Mouse (Mus musculus) ES-CJ7 (cell line): ENCODE results near the gene 1520401A03Rik.

Source experiments
- DNase-seq: peaks from one replicate; pipeline ENCODE4 v3.0.0; 2011; ENCODE audit warnings: low read depth, low spot score

The 1520401A03Rik gene

DNA sequence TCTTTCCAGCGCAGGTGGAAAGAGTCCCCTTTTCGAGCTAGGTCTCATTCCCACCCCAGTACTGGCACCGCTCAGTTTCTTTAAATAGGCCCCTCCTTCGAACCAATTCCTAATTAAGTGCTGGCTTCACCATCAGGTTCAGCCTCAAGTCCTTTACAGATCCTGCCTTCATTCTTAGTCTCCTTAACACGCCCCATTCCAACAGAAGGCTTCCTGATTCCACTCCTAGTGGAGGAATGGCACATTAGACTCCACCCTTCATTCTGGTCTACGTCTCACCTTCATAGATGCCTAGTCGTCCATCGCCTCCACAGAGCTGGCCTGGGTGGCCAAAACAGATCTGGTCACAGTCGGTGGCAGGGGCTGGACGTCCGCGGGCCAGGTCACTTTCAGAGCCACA lies 20.4 kb upstream of the 1520401A03Rik start:
- peak; percentile 41 for DNase-seq

DNA sequence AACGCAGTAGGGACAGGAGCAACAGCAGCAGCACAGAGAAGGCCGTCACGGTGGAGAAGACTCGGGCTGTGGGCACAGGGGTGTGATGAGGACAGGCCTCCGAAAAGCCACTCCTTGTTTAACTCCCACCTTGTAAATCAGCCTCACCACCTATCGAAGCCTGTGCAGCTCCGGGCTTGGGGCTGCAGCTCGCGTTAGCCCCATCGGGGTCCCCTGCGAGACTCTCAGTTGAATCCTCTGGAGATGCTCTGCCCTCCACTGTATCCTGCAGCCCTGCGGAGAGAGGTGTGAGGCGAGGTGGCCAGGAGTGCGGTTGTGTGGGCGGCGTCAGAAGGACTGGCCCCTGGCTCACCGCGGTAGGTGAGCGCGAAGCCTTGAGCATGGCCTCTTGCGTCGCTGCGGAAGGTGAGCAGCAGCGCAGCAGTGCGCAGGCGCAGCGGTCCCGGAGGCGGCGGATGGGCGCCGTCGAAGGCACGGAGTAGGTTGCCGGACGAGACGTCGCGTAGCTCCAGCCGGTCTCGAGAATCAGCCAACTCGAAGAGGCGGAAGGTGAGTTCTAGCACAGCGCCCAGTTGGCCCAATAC lies 19.7 kb upstream of the 1520401A03Rik start:
- DNase-seq: peak; percentile 61

DNA sequence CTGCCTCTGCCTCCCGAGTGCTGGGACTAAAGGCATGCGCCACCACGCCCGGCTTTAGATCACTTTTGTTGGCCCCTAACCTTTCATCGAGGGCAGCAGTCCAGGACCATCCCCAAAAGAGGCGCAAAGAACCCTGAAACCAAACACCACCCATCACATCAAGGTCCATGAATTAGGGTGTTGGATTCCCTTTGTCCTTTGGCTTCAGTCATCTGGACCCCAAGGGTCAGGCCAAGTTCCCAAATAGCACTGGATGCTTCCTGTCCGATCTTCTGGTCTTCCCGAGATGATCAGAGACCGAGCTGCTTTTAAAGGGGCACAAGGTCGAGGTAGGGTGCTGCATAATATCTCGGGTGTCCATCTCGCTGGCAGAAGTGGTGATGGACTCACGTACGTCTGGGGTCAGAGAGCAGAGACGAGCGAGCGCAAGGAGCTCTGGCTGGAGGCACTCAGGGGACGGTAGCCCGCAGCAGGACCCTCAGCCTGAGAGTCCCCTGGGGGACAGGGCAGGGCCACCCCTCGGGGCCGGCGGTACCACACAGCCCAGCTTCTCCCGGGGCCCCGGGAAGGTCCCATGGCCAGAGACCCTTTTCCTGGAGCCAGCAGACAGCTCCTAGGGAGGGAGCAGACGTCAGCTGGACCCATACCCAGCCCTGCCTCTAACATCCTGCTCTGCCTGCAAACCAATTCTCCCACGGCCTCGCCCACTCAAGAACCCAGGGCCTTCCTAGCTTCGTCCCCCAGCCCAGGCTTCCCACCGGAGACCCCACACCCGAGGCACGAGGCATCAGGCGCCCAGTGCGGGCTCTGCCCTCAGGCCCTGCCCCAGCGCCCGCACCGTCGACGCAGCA lies 19.0 kb upstream of the 1520401A03Rik start:
- DNase-seq: no peak

DNA sequence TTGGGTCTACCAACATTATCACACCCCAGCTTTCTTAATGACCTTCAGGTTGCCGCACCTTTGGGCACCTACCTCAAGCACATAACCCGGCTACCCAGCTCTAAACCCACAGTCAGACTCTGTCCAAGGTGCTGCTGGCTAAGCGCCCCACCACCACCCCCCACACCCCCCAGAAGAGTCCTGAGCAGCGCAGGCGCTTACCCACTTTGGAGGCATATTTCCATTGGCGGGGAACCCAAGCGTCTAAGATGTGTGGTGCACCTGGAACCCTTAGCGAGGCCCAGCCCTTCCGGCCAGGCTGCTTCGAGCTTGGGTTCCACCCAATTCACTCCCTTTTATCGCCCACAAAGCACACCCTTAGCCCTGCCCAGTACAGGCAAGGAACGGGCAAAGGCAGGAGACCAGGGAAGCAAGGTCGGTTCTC lies 18.0 kb upstream of the 1520401A03Rik start, which contains the start of gene Paqr4:
Paqr4 (minus strand) TSS at position 270 of the 424 bp plus-strand sequence.
- no peak for DNase-seq

DNA sequence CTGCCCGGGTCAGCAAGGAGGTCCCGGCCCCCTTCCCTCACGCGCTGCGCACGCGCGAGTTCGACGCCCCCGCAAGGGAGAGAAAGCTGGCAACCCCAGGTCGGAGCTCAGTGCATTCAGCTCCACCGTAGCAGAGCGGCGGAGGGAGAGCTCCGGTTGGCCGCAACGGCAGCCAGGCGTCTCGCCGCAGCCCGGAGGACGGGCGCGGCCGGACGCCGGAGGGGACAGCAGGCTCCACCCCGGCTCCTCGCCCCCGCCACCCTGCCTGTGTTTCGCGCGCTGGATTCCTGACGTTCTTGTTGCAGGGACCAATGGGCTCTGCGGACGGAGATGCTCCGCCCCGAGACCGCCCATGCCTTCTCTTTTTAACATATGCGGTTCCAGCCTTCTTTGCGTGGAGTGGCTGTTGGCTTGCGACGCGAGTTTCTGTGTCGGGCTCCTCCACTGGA lies 17.6 kb upstream of the 1520401A03Rik start:
- DNase-seq: peak; percentile 84

DNA sequence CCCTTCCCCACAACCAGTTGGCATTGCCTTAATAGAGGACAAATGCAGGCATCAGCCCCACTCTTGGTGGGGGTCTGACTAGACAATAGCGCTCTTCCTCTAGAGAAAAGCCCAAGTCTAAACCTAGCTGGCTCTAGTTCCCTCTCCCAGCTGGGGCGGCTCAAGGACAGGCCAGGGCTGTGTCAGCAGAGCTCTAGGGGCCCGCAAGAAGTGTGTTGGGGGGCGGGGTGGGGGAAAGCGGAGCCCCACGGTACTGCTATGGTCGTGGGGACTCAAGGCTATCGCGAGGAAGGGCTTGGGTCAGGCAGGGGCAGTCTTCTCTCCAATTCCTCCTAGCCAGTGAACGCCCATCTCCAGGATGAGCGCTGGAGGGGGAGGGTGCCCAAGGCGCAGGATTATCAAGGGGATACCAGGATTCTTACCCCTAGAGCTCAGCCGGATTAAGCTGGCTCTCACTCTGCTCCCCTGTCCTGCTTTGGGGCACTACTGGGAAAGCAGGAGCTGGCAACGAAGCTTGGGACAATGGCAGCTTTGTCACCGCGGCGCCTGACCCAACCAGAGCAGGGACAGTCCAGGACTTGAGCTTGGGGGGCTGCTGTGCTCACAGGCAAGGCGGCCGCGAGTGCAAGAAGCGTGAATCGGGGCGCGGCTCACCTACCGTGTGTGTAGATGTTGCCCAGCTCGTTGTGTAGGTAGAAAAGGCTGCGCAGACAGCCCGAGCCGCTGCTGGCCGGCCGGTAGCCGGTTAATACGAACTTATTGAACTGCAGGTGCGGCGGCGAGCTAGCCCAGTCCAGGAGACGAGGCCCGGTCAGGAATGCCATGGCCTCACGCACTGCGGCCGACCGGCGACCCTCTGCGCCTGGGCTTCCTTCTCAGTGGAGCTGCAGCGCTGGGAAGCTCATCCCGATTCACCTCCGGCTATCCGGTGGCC lies 16.9 kb upstream of the 1520401A03Rik start:
- DNase-seq: peak; percentile 54

DNA sequence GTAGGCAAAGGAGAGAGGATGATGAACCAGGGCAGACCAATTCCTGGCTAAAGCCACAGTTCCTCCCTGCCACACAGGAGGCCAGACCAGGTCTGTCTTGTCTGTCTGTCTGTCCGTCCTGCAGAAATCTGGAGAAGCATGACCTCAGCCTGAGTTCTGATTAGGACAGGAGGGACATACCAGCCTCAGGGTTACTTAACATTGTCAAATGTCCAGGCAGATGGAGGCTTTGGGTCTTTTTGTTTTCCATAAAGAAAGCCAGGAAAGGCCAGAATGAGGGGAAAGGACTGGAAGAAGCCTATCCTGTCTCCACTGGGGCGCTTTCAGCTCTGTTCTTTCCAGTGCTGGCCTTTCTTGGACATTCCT lies 16.2 kb upstream of the 1520401A03Rik start:
- no peak for DNase-seq

DNA sequence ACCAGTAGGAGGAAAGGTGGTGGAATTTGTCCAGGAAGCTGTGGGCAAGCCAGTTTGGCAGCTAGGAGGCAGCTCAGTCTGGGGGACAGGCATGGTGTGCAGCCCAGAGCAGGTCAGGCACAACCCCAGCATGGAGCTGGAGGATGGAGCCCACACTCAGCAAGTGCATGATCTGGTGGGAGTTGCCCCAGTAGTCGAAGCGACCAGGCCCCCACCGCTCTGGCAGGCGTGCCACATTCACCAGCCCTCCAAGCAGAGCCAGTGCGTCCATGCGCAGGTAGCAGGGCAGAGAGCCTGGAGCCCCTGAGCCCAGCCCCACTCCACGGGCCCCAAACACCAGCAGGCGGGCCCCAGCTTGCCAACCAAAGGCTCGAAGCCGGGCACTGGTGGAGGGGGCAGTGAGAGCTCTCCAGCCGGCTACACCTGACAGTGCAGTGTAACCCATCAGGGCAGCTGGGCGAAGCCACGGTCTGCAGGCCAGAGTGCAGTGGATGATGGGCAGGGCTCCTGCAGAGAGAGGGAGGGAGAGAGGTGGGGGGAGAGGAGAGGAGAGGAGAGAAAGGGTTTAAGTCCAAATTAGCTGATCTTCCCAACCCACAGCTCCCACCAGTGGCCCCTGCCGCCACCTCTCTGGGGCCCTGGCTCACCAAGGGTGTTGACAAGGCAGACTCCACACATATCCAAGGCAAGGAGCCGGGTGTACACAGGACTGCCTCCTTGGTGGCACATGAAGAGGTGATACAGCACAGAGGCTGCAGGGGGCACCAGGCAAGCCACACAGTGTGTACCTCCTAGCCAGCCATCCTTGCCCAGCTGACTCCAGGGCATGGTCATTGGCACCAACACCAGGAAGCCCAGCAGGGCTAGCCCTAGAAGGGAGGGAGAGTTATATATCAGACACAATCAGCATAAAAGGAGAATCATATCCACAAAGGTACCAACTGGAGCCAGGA lies 15.2 kb upstream of the 1520401A03Rik start:
- no peak for DNase-seq

DNA sequence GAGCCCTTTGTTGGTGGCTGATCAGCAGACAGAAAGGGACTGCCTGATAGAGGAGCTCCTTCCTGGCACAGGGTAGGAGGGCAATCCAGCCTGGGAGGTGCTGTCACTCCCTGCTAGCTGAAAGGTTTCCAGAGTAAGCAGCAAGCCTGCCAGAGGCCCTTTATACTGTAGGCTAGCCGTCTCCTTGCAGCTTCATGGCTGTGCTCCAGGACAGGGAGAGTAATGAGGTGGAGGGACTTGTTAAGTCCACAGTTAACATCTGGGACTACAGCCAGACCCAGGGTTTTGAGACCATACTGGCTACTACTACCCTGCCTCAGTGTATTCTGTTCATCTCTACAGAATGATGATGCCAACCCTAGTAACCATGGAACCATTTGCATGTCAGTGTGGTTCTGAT lies 11.8 kb upstream of the 1520401A03Rik start:
- no peak for DNase-seq

DNA sequence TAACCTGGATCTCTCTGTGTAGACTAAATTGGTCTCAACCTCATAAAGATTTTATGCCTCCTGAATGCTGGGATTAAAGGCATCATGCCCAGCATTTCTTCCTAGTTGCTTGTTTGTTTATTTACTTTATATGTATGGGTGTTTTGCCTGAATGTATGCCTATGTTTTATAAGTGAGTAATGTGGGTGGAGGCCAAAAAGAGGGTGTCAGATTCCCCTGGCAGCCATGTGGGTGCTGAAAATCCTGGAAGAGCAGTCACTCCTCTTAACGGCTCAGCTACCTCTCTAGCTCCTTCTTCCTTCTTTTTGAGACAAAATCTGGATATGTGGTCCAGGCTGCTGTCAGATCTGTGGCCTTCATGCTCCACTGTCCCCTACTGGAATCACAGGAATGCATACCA lies 7.9 kb upstream of the 1520401A03Rik start:
- no peak for DNase-seq

DNA sequence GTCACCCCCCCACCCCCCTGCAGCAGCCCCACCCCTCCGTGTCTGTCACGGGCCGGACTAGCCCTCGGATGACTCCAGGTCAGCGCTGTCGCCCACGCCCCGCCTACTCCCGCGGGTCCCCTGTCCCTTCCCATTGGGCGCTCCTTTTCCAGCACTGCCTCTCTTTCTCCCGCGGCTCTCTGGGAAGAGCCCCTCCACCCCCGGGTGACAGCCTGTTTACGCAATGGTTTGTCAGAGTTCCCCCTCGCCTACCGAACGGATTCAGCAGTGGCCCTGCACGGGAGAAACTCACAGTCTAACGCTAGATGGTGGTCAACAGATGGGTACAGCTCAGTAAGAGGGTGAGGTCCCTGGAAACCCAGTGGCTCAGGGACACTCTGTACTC lies 4.2 kb upstream of the 1520401A03Rik start:
- peak; percentile 70 for DNase-seq

DNA sequence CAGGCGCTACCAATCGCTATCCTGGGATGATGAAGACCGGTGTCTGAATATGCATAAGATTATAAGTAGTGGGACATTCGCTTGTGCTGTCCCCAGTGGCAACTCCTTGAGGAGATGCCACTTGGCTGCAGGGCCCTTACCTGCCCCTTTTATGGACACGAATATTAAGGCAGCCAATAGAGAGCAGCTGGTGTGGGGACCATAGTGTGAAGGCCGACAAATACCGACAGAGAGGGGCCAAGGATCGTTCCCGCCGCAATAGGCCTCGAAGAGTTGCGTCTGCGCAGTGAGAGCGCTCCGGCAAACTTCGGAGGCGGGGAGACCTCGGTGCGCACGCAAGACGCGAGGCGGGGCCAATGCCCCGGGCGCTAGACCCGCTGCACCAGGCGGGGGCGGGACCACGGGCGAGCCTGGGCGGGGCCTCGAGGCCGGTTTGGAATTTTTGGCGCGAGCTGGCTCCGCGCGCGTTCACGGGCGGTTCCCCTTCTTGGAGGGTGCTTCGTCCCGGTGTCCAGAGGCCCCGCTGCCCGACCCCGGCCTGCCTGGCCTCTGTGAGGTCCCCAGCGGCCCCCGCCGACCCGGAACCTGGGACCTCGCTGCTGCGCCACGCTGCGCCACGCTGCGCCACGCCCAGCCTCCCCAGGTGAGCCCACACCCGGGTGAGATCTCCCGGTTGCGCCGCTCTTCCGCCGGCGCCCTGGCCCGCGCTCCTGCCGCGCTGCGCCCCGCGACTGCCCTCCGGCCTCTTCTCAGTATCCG lies 3.6 kb upstream of the 1520401A03Rik start, which contains the start of gene Pkmyt1:
Pkmyt1 (plus strand) TSS at position 338 of the 759 bp plus-strand sequence.
- DNase-seq: peak; percentile 93

DNA sequence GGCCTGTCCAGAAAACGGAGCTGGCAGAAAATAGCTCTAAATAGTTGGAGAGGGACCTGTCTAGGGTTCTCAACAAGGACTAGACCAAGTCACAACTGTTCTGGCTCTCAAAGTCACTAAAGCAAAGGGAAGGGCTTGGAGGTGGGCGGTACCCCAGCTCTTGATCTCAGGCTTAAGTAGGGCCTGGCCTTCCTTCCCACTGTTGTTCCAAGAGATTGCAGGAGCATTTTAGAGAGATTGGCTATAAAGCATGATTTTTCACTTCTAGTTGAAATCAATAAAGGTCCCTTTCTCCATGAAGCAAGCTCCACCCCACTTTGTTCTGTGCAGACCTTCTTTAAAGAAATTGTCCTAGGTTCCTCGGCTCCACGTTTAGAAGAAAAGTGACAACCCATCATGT lies 2.9 kb upstream of the 1520401A03Rik start:
- DNase-seq: peak; percentile 26

DNA sequence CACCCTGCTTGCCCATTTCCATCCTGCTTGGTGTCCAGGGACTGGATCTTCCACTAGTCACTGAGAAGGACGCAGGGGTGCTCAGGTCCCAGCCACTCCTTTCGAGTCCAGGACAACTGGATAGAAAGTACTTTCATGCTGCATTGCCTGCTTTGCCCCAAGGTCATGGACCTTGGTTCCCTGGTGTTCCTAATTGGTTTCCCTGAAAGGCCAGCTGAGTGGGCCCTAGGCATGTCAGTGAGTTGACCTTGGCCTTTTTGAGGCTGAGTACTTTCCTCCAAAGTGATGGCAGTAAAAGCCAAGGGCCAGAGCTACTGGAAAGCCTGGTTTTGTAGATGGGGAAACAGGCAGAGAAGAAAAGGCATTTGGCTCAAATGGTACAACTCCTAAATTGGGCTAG lies 697 bp downstream of the 1520401A03Rik start:
- DNase-seq: no peak

DNA sequence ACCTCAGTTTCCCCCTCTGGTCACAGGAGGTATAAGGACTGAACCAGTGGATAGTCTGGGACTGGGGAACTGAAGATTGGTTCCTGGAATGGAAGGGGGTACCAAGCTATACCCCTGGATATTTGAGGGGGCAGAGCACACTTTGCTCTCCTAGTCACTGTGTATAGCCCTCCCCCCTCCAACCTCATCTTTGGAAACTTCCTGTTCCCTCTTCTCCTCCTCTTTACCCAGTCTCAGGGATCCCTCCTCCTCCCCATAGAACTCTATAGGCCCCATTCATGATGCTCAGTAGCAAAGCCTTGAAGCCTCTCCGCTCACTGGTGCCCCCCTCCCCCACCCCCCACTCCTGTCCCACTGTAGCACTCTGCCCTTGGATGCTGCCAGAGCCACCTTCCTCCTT lies 3.1 kb downstream of the 1520401A03Rik start:
- no peak for DNase-seq

DNA sequence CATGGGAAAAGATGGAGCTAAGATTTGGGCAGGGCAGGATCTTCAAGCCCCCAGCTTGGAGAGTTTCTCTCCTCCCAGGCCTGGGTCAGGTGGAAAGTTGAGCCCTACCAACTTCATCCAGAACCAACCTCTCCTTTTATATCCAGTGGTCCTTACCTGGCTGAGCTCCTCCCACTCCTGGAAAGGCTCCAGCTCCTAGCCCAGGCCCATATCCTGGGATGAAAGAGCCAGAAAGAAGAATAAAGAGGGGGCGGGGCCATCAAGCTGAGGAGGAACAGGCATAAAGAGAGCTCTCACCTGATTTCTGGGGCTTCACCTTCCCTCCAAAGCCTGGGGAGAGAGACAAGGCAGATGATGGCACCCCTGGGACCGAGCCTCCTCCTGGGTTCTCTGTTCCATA lies 5.6 kb downstream of the 1520401A03Rik start:
- DNase-seq: peak; percentile 22

DNA sequence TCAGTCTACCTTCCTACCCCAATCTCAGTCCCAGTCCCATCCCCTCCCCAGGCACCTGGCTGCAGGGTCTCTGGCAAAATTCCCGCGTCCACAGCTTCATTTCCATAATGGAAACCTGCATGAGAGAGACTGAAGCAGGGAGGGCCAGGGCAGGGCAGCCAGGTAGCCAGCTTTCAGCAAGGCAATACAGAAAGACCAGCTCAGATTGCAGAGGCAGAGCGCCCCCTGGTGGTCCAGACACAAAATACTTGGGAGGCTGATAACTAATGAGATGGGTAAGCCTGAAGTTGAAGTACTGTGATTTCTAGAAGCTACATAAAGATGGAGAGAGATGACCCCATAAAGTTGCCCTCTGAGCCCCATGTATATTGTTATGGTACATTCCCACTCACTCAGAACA lies 16.4 kb downstream of the 1520401A03Rik start:
- DNase-seq: peak; percentile 77

DNA sequence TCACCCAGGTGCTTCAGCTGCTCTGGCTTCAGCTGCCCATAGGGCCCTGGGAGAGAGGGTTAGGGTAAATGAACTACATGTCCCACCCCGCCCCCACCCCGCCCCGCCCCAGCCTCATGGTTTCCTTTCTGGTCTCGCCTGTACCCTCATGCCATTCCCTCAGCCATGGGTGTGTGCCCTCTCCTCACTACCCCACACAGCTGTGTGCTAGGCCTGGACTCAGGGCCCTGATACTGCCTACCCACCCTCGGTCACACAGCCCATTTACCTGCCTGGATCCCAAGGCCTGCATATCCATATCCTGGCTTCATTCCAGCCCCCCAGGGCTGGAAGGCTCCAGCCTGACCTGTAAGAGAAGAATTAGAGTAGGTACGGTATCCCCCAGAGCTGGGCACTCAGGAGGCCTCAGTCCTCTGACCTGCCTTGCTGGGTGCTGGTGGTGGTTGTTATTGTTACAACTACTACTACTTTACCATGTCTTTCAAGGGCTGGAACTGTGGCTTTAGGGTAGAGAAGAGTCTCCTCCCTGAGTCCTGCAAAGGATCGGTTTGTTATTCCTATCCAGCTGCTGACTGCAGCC lies 17.0 kb downstream of the 1520401A03Rik start:
- DNase-seq: no peak

DNA sequence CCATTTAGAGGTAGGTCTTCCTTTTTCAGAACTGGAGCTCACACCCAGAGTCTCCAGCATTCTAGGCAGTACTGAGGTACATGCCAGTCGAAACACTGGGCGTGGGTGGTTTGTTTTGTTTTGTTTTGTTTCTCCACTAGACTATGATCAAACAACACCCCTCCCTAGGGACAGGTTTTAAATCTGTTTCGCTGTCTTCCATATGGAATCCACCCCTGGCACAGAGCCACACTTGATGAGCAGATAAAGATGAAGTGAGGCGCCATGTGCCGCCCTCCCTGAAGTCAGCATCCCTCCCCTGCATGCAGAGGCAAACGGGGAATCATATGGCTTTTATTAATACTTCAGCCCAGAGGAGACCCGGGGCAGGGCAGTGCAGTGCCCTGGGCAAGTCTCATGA lies 17.8 kb downstream of the 1520401A03Rik start:
- no peak for DNase-seq

DNA sequence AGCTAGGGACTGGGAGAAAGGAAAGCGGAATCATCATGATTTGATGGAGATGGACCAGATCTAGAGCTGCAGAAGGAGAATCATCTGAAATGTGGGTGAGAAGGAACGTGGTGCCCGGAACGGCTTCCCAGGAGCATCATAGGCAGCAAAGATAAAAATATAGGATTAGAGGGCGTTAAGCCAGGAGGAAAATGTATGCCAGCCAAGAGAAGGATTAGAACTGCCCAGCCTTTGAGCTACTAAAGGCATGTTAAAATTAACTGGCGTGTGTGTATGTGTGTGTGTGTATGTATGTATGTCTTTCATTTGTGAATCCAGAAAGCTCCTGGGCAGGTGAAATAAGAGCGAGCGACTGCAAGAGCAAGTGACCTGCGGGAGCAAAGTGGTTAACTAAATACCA lies 19.3 kb downstream of the 1520401A03Rik start:
- DNase-seq: no peak
